Mouse (Mus musculus) kidney, adult 8-10 months (tissue): ENCODE measurements around the gene Dut.
"Not testable (repeated sequence)": the region's sequence is repeated elsewhere in the genome, so short reads cannot be mapped to it uniquely, and the experiment has no call there.

Source experiments
- DNase-seq, 2 experiments: peaks; one replicate each; pipeline ENCODE4 v3.0.0; 2022

Dut gene

DNA sequence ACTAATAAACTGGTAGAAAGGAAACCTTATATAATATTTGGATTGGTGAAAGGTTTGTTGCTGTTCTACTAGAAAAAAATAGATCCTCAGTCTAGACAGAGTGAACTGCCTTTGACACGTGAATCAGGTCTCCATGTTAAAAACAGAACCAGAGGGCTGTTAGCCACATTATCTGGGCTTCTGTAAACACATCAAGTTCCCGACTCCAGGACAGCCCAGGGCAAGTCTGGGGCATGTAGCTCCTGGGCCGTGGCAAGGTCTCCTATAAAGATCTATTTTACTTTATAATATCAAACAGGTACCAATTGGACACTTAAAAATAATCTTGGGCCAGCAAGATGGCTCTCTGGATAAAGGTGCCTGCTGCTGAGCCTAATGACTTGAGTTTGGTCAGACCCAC is 8.9 kb downstream of the Dut start:
- DNase-seq: no peak

DNA sequence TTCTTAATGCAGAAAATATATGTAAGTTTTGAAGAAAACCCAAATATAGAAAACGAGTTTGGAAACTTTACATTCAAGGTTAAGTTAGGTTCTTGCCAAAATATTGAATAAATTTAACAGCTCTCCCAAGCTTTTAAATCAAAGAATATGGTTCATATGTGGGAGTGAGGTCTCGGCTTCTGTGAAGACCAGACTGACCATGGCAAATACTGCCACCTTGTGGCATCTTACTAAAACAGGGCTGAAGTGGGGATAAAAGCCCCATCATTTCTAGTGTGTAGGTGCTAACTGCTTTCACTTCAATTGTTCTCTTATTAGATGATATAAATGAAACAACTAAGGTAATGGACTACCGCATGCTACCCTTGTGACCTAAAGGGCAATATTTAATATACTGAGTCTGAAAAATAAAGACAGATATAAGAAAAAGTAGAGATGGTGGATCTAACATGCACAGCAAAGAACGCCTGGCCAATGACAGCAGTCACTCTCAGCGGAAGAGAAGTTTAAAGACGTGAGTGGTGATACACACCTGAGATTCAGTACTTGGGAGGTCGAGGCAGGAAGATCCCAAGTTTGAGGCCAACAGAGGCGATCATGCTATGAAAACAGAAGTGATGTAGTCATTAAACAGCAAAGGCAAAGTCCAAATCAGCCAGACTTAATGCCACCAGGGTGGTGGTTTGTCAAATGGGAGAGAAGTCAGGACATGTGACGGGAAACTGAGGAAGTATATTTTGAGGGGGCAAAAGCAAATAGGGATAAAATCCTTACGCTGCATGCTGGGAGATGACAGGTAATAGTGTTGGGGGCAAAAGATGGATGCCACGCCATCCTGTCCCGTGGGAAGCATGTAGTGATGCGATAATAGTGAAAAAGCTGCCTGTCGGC is 12.5 kb downstream of the Dut start:
- DNase-seq: no peak

DNA sequence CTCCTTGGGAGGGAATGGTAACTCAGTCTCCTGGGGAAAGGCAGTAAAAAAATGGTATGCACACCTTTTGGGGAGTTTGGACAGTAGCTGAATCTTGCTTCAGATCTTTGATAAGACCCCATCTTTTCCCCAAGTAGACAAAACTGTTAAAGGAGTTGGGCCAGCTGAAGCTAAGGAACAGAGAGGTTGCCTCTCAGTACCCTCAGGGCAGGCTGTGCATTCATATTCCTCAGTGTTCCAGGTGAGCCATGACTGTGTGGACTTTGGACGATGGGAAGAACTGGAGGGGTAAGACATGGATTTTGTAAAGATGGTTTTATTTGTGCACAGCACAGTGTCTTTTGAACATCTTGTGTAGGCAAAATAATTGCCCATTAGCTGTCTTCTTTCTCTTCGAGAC is 13.3 kb downstream of the Dut start:
- DNase-seq: no peak

DNA sequence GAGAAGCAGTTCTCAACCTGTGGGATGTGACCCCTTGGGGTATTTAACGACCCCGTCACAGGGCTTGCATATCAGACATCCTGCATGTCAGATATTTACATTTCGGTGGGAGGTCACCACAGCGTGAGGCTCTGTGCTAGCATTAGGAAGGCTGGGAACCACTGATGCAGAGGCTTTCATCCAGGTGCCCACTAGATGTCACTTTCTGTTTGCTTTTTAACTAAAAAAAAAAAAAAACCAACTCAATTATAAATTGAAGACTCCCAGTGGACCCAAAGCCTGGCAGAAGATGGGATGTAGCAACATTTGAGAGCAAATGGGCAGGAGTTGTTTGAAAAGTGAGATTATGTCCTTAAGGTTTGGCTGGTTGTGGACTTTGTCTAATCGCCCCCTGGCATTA is 16.1 kb downstream of the Dut start:
- no peak for DNase-seq

DNA sequence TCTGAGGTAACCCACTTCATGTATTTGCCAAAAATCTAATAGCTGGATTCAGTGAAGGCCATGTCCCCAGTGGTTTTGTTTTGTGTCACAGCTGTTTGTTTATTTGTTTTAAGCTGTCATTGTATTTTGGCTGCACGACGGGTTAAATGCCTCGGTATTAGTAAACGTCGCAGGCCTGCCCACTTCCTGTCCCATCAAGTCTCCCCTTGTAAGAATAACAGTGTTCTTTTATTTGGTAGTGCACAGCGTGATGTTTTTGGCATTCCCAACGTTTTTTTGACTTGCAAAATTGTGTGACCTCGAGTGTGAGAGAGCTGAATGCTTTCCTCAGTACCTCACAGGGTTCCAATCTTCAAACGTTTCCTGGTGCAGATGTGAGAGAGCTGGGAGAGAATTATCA is 16.8 kb downstream of the Dut start:
- DNase-seq: no peak

DNA sequence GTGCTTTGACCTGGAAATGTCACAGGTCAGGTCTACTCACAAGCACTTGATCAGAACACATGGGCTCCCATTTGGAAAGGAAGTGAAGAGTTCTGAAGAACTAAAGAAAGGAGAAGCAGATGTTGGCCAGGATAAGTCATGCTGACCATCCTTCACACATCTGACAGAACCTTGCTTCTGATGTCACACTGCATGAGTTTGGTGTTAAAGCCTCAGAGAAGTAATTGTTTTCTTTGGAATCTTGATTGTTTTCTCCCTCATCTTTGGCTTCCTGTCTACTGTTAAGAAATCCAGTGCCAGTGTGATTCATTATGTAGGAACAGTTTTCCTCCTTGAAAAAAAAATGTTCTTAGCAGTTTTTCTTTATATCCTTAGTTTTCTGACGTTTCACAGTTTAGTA is 21.9 kb downstream of the Dut start:
- no peak for DNase-seq

DNA sequence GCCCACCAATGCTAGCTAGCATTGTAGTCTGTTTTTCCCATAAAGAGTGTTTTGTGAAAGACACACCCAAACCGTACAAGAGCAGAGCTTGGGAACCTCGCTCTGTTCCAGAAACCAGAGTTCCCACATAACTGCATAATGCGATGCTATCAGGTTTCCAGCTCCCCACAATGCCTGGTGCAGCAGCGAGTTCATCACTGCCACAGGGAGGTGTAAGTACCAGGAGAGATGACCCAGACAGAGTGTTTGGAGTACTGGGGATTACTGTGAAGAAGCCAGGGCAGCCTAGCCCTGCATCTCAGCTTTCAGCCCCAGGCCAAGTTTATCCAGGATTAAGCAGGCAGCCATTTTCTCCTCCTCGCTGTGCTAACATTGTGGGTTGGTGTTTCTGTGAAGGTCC is 28.6 kb downstream of the Dut start:
- DNase-seq: no peak

DNA sequence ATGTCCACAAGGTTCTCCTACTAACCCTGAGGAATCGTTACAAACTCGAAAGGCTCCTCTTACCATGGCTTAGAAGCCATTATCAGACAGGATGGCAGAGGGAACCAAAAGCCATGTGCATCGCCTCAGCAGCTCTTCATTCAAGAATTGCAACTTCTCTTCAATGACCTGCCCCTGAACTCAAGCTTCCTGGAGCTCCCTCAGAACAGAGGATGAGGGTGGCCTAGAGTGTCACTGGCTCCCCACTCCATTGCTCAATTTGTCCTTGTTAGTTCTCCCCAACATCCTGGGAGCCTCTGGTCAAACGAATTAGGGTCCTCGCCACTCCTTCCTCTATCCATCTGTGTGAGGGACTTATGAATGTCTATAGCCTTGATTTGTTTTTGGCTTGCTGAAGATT is 29.7 kb downstream of the Dut start:
- DNase-seq: no peak

DNA sequence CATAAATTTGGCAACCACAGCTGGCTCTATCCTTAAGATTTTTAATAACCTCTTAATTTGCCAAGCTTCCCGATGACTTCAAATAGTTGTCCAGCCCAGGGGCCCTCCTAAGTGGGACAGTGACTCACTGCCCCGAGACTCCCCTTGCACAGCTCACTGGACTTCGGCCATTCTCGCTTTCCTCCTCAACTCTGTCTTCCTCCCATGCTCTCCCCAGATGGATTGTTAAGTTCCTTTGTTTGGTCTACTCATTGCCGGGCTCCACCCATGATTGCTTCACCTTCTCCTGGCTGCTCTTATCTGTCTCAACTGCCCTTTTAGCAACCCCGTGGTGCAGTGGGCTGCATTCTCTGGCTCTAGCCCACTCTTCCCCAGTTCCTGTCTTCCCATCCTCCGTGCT is 31.5 kb downstream of the Dut start:
- DNase-seq: no peak

DNA sequence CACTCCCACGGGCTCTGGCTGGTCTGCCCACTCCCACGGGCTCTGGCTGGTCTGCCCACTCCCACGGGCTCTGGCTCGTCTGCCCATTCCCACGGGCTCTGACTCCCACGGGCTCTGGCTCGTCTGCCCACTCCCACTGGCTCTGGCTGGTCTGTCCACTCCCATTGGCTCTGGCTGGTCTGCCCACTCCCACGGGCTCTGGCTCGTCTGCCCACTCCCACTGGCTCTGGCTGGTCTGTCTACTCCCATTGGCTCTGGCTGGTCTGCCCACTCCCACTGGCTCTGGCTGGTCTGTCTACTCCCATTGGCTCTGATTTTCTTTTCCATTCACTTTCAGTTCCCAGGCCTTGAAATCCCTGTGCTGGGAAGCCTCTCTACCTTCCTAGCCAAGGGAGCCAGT is 33.0 kb downstream of the Dut start:
- DNase-seq: not testable (repeated sequence)

DNA sequence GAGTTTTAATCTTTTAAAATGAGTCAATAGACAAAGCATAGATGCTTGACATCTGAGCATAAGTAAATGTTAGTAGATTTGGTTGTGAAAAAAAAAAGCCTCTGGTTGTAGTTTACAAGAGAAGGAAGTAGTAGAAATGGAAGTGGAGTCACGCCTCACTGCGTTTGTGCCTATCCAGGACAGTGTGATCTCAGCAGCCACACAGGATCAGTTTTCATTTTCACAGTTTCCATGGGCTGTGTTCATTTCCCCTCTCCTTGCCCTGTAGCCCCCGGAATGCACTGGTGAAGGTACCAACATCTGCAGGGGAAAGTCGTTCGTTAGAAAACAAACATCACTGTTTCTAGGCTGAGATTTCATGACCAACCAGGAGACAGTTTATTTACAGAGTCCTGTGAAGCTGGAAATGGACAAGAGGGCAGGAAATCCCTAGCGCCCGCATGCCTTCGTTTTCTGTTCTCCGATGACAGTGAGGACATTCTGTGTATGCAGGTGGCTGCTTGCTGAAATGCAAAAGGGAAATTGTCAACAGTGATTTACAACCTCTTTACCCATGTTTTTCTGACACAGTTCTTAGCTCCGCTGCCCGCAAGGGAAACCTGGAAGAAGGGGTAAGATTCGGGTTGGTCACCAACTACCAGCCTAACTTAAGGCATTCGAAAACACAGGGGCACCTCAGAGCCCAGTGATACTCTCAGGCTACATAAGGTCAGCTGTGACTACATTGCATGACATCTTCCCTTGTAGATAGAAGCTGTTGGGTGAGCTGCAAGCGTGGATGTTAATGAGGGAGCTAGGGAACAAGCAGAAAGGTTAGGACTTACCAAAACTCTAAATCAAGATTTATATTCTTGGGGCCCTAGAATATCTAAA is 35.6 kb downstream of the Dut start:
- no peak for DNase-seq

DNA sequence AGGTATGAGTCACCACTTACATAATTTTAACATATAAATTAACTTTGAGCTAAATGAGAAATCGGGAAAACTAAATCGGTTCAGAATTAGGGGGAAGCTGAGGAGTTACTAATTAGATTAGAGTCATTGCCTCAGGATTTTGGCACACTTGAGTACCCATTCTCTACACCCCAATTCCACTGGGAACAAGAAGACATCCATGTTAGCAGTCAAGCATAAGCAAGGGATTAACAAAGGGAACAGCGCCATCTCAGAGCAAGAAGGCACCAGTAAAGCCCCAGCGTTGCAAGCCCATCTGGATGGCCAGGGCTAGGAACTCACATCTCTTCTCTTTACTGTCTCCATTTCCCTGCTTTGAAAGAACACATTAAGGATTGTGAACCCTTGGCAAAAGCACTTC is 38.8 kb downstream of the Dut start:
- DNase-seq: no peak

DNA sequence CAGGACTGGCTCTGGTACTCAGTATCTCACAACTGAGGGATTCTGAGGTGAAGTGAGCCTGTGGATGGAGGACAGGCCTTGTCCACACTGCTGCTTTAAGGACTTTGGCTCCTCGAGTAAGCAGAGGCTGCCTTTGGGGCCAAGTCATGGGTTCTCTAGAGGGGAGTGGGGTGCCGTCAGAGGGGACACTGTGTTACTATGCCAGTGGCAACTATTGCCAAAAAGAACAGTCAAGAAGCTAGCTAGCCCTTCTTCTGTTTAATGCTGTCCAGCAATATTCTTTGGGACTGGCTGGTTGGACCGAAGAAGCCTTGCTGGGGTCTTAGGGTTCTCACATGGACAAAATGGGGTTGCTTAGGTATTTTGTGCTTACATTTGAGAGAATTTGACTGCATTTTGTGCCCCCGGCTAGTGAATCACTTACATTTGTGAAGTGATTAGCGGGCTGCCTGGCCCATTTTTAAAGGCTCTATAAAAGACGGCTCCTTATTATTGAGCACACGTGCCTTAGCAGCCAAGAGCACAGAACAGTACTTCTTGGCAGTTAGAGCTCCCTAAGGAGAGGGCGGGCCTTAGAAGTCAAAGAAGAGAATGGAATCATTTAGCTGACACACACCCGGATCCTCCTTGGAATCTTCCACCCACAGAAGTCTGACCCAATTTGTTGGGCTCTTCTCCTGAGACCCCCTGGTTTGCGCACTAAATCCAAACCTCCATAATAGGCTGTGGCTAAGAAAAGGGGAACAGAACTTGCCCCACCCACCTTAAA is 43.4 kb downstream of the Dut start:
- DNase-seq: no peak

DNA sequence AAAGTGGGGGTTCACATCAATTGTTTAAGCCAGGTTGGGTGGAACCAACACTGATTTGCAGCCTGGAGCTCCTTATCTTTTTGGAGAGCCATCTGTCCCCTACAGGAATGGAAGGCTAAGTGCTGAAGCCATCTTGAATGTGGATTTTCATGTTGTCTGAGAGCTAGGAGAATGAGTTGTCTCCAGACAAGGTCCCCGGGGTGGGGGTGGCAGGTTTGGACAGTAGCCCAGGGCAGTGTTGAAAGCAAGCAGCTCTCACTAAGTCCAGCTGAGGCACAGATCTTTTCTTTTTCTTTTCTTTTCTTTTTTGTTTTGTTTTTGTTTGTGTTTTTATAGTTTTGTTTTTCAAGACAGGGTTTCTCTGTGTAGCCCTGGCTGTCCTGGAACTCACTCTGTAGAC is 44.1 kb downstream of the Dut start:
- no peak for DNase-seq

DNA sequence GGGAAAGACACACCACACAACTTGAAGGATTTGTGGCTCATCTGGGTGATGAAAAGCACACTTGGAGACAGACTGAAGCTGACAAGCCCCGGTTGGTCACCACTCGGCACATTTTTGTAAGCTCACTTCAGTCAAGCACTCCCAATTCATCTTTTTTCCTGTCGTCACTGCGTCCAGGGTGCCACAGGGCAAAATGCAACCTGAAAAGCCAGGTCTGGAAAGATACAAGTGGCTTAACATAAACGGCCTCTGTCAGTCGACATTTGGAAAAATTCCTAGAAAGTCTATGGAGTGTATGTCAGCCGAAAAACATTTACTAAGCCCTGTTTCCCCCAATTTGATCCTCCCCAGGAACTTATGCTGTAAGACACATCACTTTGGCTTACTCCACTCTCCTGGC is 45.6 kb downstream of the Dut start:
- DNase-seq: no peak

DNA sequence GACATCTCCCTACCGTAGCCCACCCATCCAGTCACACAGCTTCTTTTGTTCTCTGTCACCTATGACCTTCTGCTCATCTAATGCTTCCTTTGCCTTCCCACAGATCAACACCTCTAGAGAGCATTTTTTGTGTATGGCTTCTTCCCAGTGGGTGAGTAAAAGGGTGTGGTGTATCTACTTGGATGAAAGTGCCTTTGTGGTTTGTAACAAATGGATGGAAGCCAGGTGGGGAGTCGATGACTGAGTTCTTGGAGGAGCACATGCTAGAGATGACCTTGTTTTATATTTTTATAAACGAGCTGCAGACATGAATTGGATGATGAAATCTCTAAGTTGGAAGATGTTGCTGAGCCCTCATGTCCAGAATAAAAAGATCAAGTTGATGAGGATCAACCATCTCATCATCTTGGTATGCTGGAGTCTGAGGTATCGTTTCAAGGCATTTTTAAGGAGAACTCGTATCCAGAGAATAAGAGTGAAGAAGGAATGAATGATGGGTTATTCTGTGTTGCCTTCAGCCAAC is 47.0 kb downstream of the Dut start:
- no peak for DNase-seq

DNA sequence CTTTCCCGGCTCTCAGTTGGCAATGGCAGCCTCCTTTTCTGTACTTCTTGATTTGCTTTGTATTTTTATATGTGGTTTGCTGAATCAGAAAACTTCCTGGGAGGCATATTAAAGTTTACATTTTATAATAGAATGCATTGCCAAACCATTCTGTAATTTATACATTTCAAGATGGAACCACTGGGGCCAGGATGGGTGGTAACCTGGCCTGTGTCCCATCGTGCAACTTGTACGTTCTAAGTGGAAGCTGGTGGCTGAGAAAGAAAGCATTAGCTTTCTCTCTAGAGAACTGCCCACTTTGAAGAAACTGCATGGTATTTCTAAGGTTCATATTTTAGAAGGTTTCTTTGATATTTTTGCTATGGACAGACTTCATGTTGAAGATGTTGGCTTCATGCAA is 48.5 kb downstream of the Dut start:
- no peak for DNase-seq

DNA sequence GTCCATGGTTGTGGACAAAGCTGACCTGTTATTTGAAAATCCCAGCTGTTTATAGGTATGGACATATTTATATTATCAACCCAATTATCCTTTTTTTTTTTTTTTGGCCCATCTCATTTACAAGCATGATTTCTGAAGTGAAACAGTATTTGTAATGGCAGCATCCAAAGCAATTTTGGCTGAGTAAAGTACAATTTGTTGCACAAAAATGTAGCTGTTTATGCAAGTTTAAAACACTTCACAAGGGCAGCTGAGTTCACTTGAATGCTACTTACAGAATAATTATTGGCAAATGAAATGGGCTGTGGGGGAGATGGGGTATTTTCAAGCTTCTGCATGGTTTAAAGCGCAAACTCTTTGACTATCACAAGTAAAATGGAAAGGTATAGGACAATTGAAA is 51.9 kb downstream of the Dut start:
- DNase-seq: no peak

DNA sequence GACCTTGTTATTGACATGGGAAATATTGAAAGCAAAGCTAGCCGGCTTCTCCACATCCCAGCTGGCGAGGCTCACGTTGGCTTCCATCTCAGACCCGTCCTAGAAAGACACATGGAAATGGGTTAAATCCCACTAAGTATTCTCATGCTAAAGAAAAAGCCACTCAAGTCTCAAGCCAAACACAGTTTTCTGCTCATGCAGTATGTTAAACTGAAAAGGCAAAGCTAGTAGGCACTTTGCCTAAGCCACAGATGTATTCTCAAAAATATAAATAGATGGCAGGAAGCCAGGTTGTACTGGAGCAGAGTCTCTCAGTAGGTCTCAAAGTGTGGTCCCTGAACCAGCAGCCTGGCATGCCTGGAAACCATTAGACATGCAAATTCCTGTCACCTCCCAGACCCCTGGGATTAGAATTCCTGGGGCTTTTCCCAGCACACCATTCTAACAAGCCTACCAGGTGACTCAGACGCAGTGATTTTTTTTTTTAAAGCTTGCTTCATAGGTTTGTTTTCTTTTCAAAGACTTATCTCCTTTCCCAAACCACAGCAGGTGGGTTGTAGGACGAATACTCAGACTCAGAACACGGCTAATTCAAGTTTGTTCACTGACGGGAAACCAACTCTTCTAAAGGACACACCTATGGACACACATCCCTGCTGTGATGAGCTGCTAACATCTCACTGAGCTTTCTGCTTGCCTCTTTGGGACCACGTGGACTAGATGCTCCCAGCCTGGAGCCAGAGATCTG is 55.1 kb downstream of the Dut start:
- no peak for DNase-seq

DNA sequence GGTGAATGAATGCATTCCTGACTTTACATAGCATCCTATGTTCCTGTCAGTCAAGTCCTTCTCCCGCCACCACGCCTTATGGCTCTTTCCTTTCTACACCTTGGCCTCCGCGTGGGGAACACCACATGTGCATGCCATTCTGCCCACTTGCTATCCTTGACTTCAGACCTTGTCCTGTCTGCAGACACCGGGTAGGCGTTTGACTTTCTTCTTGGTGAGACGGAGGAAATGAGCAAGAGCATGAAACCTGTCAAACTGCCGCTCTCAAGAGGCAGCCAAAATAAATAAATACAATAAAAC is 55.6 kb downstream of the Dut start:
- no peak for DNase-seq

DNA sequence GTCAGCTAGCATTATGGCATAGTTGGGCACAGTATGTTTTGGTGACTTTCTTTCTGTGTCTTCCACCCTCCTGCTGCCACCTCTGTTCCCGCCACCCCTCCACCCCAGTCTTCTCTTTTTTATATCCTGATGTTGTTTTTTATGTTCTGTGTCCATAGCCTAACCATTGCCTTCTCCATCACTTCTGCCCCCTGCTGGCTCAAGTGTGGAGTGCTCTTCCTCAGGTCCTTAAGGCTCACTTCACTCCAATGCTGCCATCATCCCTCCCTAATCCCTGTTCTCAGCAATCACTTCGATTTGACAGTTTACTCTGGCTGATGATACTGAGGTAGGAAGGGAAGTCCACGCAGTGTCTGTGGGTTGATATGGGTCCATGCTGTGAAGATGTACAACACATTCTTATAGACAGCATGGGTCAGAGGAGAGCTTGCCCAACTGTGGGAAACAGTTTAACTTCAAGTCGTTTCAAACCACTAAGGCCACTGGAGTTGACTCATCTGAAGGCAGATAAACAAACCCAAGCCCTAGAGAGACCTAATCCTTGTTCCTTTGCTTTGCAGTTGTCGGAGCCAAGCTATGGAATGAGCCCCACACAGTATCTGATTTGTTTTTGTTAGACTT is 56.9 kb downstream of the Dut start:
- DNase-seq: no peak

DNA sequence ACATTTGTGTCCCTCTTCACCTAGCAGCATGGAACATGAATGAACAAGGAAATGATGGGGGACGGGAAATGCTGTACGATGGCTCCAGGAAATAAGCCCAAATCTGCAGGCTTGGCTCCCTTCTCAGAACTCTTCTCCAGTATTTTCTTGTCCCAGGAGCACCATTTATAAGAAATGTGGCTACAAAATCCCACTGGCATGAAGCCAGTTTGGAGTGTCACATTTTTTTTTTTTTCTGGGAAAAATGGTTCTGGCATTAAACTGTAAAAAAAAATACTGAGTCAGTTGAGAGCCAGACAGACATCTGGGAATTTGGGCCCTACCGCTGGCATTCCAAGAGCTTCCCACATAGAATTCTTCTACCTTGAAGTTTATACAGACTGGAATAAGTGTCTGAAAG is 57.8 kb downstream of the Dut start:
- no peak for DNase-seq
